Comparison of ENCODE assay signal across 10 mouse cellular contexts in genomic region chr12:75893392-75893791, GRCm38 (mm10).
DNase-seq lines count a peak whose midpoint lies in the region; ATAC-seq and TF ChIP-seq lines count a peak whose summit lies in the region.
"Had no signal": no experiment of that assay in that cellular context is flagged by ENCODE, and none has a peak within 500 bp of the region (broad histone marks: within the 10 kb centered on the region; RNA-seq: fewer than 3 reads in every experiment).

No protein-coding gene starts in this region.

- no peak overlapping the region for H3K4me3 ChIP-seq in left cerebral cortex, adult 2 months
- H3K4me3 ChIP-seq: embryonic facial prominence, embryonic 13.5 days; limb, embryonic 10.5 days had no signal

- no peak overlapping the region for H3K27ac ChIP-seq in left cerebral cortex, adult 2 months
- H3K27ac ChIP-seq: embryonic facial prominence, embryonic 13.5 days; limb, embryonic 10.5 days had no signal

- TF ChIP-seq CTCF in left cerebral cortex, adult 2 months (IDR thresholded peaks at IDR 0.05) = peak; percentile 53
- TF ChIP-seq CTCF in brain, embryonic 14.5 days (IDR thresholded peaks at IDR 0.05; ENCODE audit: borderline replicate concordance, extremely low read depth, insufficient read depth, insufficient read length) = no peak; the same call in 1 of the 2 replicates

- peak; percentile 39 for DNase-seq in adrenal gland, postnatal 10 days
- no peak for DNase-seq in adrenal gland, postnatal 4 days (ENCODE audit: low spot score in 2 of 2)
- DNase-seq in left cerebral cortex, adult 2 months (ENCODE audit: extremely low spot score in 1 of 2, low spot score in 2 of 2) = no peak
- DNase-seq in left cerebral cortex, adult 18-20 months (ENCODE audit: low spot score in 2 of 2) = no peak
- DNase-seq in brain, embryonic 14.5 days (ENCODE audit: low read depth) = peak; percentile 38
- no peak for DNase-seq in left cerebral cortex, adult 9 months (ENCODE audit: low spot score in 2 of 2)
- no peak for DNase-seq in spleen, postnatal 36 days (ENCODE audit: low spot score in 2 of 2)

- no peak for TF ChIP-seq POLR2A in brain, embryonic 14.5 days (IDR thresholded peaks at IDR 0.05; ENCODE audit: borderline replicate concordance, extremely low read depth, insufficient read depth, insufficient read length, poor library complexity, severe bottlenecking)

- intact Hi-C loops in left cerebral cortex, adult 2 months (cut with DNase I) = loop anchor here (2.0 kb wide), 1 partner anchor 105 kb away; no protein-coding TSS in a partner anchor

- 0 out of 2 replicates have a peak, but pooled peaks have one; percentile 46 for ATAC-seq in megakaryocyte progenitor cell, adult 5-6 weeks (replicated peaks; ENCODE audit: poor library complexity)

Comparison
In these comparisons a context has a peak if more than half of its experiments do, and no peak if none do; other contexts are left out.
1. DNase-seq: peak in adrenal gland, postnatal 10 days (single experiment) and brain, embryonic 14.5 days (single experiment); none in adrenal gland, postnatal 4 days (0 of 2), left cerebral cortex, adult 2 months (0 of 2), left cerebral cortex, adult 18-20 months (0 of 2), left cerebral cortex, adult 9 months (0 of 2) and spleen, postnatal 36 days (0 of 2).